Mouse (Mus musculus): ENCODE data around the gene Dennd5b.
"Not testable (repeated sequence)": the region's sequence is repeated elsewhere in the genome, so short reads cannot be mapped to it uniquely, and the experiment has no call there.

Gene Dennd5b

DNA sequence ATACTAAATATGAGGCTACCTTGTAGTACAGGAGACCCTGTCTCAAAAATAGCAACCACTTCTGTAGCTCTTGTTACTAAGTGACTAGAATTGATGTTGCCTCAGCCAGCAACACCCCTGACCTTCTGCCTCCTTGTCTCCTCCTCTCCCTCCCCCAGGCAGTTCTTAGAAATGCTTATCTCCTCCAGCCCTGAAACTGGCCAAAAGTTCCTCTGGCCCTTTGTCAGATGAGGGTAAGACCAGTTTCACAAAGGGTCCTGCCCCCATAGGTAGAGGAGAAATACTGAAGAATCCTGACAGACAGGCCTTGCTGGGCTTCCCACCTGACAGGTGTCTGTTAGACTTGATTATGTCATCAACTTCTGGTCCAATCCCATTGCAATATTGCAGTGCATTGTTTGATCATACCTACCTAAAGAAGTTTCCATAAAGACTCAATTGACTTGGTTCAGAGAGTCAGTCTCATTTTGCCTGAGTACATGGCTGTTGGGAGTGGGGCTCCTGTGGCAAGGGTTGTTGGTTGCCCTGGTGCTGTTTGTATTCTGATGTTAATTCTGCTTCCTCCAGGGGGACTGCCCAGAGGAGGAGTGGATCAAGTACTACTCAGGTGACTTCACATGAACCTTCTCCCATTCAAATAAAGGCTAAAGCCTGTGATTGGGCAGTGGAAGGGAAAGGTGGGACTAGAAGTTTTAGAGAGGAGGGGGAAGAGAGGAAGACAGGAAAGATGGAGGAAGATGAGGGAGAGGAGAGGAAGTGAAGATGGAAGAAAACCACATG lies 145.6 kb downstream of the Dennd5b start:
- DNase-seq (ENCODE audit: low read depth, low spot score) = no peak

GRCm38 (mm10) chr6:148946881-148947405 lies 154.5 kb downstream of the Dennd5b start:
- DNase-seq (ENCODE audit: low read depth, low spot score) = no peak

DNA sequence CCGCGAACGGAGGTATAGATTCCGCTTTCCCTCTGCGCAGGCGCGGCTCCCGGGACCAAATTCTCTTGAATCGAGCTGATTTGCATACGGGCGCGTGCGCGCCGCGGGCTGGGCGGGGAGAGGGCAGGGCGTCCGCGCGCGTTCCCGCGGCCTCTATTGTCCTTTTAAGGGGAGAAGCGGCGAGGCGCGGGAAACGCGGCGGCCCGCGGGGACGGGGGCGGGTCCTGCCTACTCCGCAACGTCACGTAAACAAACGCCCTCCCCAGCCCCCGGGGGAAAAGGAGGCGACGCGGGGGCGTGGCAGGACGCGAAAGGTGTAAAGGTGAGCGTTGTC lies 155.1 kb downstream of the Dennd5b start, which contains the start of gene Sinhcaf:
Gene Sinhcaf, minus strand, starts transcription at position 59 of the 334 bp plus-strand sequence.
- DNase-seq (ENCODE audit: low read depth, low spot score) = peak; percentile 91

- DNase-seq (ENCODE audit: low read depth, low spot score) = no peak
Measured at GRCm38 (mm10) chr6:148945509-148946408, 155.7 kb downstream of the Dennd5b start.

DNA sequence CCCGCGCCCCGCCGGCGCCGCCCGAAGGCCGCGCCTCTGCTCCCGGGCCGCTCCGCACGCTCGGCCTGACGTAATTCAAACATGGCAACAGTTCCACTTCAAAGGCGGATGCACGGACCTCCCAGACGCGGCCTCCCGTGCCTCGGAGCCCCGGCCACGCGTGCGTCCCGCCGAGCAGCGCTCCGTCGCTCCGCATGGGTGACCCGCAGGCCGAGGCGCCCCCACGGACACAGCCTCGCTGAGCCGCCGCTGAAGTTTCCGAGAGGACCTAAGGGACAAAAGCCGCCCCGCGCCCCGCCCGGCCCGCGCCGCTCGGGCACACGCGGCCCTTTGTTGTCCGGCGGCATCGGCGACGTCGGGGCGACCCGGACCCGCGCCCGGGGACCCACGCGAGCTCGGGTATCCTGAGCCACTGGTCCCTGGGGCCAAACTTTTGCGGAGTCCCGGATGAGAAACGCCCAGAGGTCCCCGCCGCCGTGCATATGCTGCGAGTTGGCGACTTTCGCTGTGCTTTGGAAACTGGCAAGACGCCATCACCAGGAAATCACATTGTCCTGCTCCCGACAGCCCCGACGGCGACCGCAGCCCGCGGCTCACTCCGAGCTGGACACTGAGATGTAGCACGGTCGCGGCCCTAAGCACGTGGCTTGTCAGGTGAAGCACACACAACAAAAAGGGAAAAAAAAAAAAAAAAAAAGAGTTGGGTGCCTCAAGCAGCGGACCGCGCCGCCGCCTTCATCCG lies 156.5 kb downstream of the Dennd5b start:
- no peak for DNase-seq (ENCODE audit: low read depth, low spot score)

DNA sequence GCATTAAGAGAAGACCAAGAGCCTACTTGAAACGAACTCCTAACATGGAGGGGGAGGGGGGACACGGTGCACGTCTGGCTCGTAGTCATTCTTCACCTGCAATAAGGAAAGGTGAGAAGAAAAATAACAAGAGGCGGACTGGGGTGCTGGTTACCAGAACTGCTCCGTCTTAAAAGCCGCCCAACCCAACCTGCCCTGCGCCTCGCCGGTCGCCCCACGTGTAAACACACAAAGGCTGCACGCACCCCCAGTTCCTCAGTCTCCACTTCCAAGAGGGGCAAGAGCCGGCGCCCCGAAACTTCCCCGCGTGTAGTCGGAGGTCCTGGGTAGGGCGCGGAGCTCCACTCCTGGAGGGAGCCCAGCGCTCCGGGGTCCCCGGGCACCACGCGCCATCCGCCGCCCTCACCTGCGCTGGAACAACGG lies 157.1 kb downstream of the Dennd5b start:
- no peak for DNase-seq (ENCODE audit: low read depth, low spot score)

DNA sequence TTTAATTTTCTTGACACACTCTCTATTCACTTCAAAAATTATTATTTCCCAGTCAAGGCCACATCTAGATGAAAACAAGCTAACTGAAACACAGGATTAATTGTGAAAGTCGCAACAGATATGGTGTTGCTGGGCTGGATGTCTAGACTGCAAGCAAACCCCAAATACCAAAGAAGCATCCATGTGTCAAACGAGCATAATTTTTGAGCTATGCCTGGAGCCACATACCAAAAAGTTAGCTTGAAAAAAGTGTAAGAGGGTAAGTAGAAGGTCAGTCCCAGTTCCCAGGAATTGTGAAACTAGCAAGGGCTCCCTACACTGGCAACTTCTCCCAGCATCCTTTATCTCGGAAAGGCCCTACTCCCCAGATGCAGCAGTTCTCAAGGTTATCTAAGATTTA lies 157.8 kb downstream of the Dennd5b start:
- no peak for DNase-seq (ENCODE audit: low read depth, low spot score)

DNA sequence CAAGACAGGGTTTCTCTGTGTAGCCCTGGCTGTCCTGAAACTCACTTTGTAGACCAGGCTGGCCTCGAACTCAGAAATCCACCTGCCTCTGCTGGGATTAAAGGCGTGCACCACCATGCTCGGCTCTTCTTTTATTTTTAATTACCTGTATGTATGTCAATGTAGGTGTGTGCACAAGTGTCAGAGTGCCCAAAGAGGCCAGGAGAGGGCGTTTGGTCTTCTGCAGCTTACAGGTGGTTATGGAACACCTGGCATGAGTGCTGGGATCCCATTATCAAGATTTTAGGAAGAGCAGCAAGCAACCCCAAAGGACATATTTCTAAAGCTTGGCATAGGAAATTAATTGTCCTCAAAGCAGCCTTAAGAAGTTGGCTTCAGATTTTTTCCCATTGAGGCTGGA lies 159.1 kb downstream of the Dennd5b start:
- DNase-seq (ENCODE audit: low read depth, low spot score) = no peak

GRCm38 (mm10) chr6:148941880-148942279 lies 159.6 kb downstream of the Dennd5b start:
- no peak for DNase-seq (ENCODE audit: low read depth, low spot score)

GRCm38 (mm10) chr6:148940383-148940782 lies 161.1 kb downstream of the Dennd5b start:
- DNase-seq (ENCODE audit: low read depth, low spot score) = not testable (repeated sequence)

Measured in telencephalon, adult 2 months (tissue).